Mouse (Mus musculus) B cell, adult 62 days (primary cell): ENCODE measurements around the gene Gamt. TPM values are rescaled to one million over a fixed set of nuclear protein-coding genes. Genes with fewer than 3 reads are reported as not detected.

Experiments used
- total RNA-seq: library from RNA; stranded (reverse); gene quantifications from 4 replicates; pipeline ENCODE4 v1.2.4, GENCODE M21; 2023

Gamt gene
- 1.7 to 2.7 TPM (median 2.4 TPM) in 4 replicates for total RNA-seq

GRCm38 (mm10) chr10:80260642-80261584, at the start of gene Gamt, which contains the start of gene Dazap1:
Gamt (minus strand) TSS chr10:80261012.
Dazap1 (plus strand) TSS chr10:80261486.

GRCm38 (mm10) chr10:80295618-80296425, 35.0 kb upstream of the Gamt start, which contains the start of gene Apc2:
Apc2 (plus strand) TSS chr10:80295977.

GRCm38 (mm10) chr10:80292251-80293146, 31.7 kb upstream of the Gamt start, which contains the start of gene Rps15:
Rps15 (plus strand) TSS chr10:80292453.

GRCm38 (mm10) chr10:80248971-80249640, 11.7 kb downstream of the Gamt start, which contains the start of gene Ndufs7:
Ndufs7 (plus strand) TSS chr10:80249121.

GRCm38 (mm10) chr10:80226416-80227165, 34.2 kb downstream of the Gamt start, which contains the start of gene Mum1:
Mum1 (plus strand) TSS chr10:80226434.

Other genes with a start within 250 kb of the Gamt start
- 482 to 540 TPM (median 503 TPM) in 4 replicates for gene Arhgap45, start 244.4 kb downstream of the Gamt start, total RNA-seq
- gene Polr2e, start 221.2 kb downstream of the Gamt start, total RNA-seq, result 82.2 to 90.7 TPM (median 85.7 TPM) in 4 replicates
- gene Gpx4, start 213.8 kb downstream of the Gamt start, total RNA-seq, result 108 to 159 TPM (median 123 TPM) in 4 replicates
- 116 to 127 TPM (median 121 TPM) in 4 replicates for gene Sbno2, start 155.4 kb downstream of the Gamt start, total RNA-seq
- 170 to 186 TPM (median 178 TPM) in 4 replicates for gene Stk11, start 145.2 kb downstream of the Gamt start, total RNA-seq
- gene Atp5d, start 122.4 kb downstream of the Gamt start, total RNA-seq, result 168 to 193 TPM (median 182 TPM) in 4 replicates
- gene Cbarp, start 120.2 kb downstream of the Gamt start, total RNA-seq, result 7.3 to 8.8 TPM (median 7.8 TPM) in 4 replicates
- gene Midn, start 112.7 kb downstream of the Gamt start, total RNA-seq, result 142 to 170 TPM (median 154 TPM) in 4 replicates
- 214 to 244 TPM (median 231 TPM) in 4 replicates for gene Cirbp, start 95.0 kb downstream of the Gamt start, total RNA-seq
- gene 1600002K03Rik, start 88.1 kb downstream of the Gamt start, total RNA-seq, result 12.6 to 18.2 TPM (median 14.1 TPM) in 4 replicates
- gene Efna2, start 81.5 kb downstream of the Gamt start, total RNA-seq, result not detected in 4 replicates
- 55.6 to 64.3 TPM (median 56.8 TPM) in 4 replicates for gene Mum1, start 34.6 kb downstream of the Gamt start, total RNA-seq
- 80.4 to 105 TPM (median 90.1 TPM) in 4 replicates for gene Ndufs7, start 11.9 kb downstream of the Gamt start, total RNA-seq
- gene Dazap1, start 474 bp upstream of the Gamt start, total RNA-seq, result 143 to 153 TPM (median 147 TPM) in 4 replicates
- 2,767 to 2,923 TPM (median 2,836 TPM) in 4 replicates for gene Rps15, start 31.4 kb upstream of the Gamt start, total RNA-seq
- gene Apc2, start 35.0 kb upstream of the Gamt start, total RNA-seq, result 0.16 to 0.32 TPM (median 0.26 TPM) in 4 replicates
- gene 2310011J03Rik, start 59.5 kb upstream of the Gamt start, total RNA-seq, result 19.7 to 26.5 TPM (median 23.9 TPM) in 4 replicates
- gene Pcsk4, start 68.5 kb upstream of the Gamt start, total RNA-seq, result 0.52 to 1.6 TPM (median 1.2 TPM) in 4 replicates
- gene Reep6, start 68.9 kb upstream of the Gamt start, total RNA-seq, result 0.48 TPM in 1 of 4 replicates, not detected in the others
- gene Adamtsl5, start 87.4 kb upstream of the Gamt start, total RNA-seq, result not detected in 4 replicates
- not detected in 4 replicates for gene Plk5, start 95.4 kb upstream of the Gamt start, total RNA-seq
- 6.8 to 10.3 TPM (median 7.9 TPM) in 4 replicates for gene Mex3d, start 126.6 kb upstream of the Gamt start, total RNA-seq
- gene Mbd3, start 138.5 kb upstream of the Gamt start, total RNA-seq, result 92.0 to 97.5 TPM (median 95.4 TPM) in 4 replicates
- 62.3 to 65.7 TPM (median 62.6 TPM) in 4 replicates for gene Uqcr11, start 145.8 kb upstream of the Gamt start, total RNA-seq
- gene Tcf3, start 172.6 kb upstream of the Gamt start, total RNA-seq, result 183 to 210 TPM (median 200 TPM) in 4 replicates
- not detected in 4 replicates for gene Onecut3, start 233.8 kb upstream of the Gamt start, total RNA-seq